Mouse (Mus musculus): Measurements from ENCODE around the gene Cttn.

GRCm38 (mm10) chr7:144441976-144442375 lies 28.8 kb downstream of the Cttn start:
- TF ChIP-seq MYOG (IDR thresholded peaks at IDR 0.05; ENCODE audit: control insufficient read depth, extremely low read depth, insufficient read length) = no peak
- TF ChIP-seq CTCF (IDR thresholded peaks at IDR 0.05; ENCODE audit: control insufficient read depth, insufficient read depth, insufficient read length) = no peak
- no peak for TF ChIP-seq USF1 (IDR thresholded peaks at IDR 0.05; ENCODE audit: low read depth)

All from C2C12 (cell line).